Mouse (Mus musculus) midbrain, embryonic 10.5 days (tissue): ENCODE results near the gene Dnal4. TPM values are rescaled to one million over a fixed set of nuclear protein-coding genes. Genes with fewer than 3 reads are reported as not detected.

ENCODE experiments used
- DNase-seq: peaks from one replicate; pipeline ENCODE4 v3.0.0-alpha.2; 2017; ENCODE audit warnings: low spot score
- H3K27ac ChIP-seq: fragments of 300-500 bp; sonication (generic); replicated peaks from 2 replicates; pipeline ENCODE4 v1.5.1; 2016; ENCODE audit warnings: mild to moderate bottlenecking
- H3K27me3 ChIP-seq: fragments of 300-500 bp; sonication (generic); 2 replicates; pipeline ENCODE4 v1.6.1; 2016; ENCODE audit warnings: low read depth, mild to moderate bottlenecking; ENCODE audit not compliant: poor library complexity, severe bottlenecking
- H3K36me3 ChIP-seq: fragments of 300-500 bp; sonication (generic); 2 replicates; pipeline ENCODE4 v1.6.1; 2016; ENCODE audit warnings: mild to moderate bottlenecking, moderate library complexity
- H3K4me1 ChIP-seq: fragments of 300-500 bp; sonication (generic); 2 replicates; pipeline ENCODE4 v1.6.1; 2016
- H3K4me3 ChIP-seq: fragments of 300-500 bp; sonication (generic); 2 replicates; pipeline ENCODE4 v1.5.1; 2016; ENCODE audit warnings: mild to moderate bottlenecking, moderate library complexity
- H3K9me3 ChIP-seq: fragments of 300-500 bp; sonication (generic); replicated peaks from 2 replicates; pipeline ENCODE4 v1.6.1; 2016; ENCODE audit warnings: mild to moderate bottlenecking
- WGBS: fragments of 180-500 bp; shearing (Covaris S2); methylation state at CpG from one replicate; pipeline ENCODE4 v1.1.7; 2016; 5-methylcytosine and 5-hydroxymethylcytosine counted together
- polyA plus RNA-seq: library from polyadenylated mRNA; unstranded; fragments of >200 nt; fragmentation: Nextera tagmentation; extraction: Ambion mirVana; gene quantifications from 2 replicates; pipeline ENCODE4 v1.2.1, GENCODE M21; 2016

Gene Dnal4
- polyA plus RNA-seq, 1 experiment from 2014 or later: 63.9 TPM

GRCm38 (mm10) chr15:79752742-79753419 lies 24.8 kb downstream of the Dnal4 start:
- Histone ChIP-seq H3K27me3 (no peaks in the 10 kb centered on the region), H3K27ac (no peak overlapping the region), H3K4me1 (peaks cover 21% of the 10 kb centered on the region), H3K4me3 (no peak overlapping the region), H3K9me3 (no peaks in the 10 kb centered on the region), H3K36me3 (no peaks in the 10 kb centered on the region)
- peak; percentile 79 for DNase-seq
- 24% methylated on average over 11 of the region's 11 CpGs for WGBS

GRCm38 (mm10) chr15:79751772-79752171 lies 25.9 kb downstream of the Dnal4 start:
- Histone ChIP-seq H3K27me3 (no peaks in the 10 kb centered on the region), H3K4me3 (no peak overlapping the region), H3K4me1 (peaks cover 15% of the 10 kb centered on the region), H3K9me3 (no peaks in the 10 kb centered on the region), H3K27ac (no peak overlapping the region), H3K36me3 (no peaks in the 10 kb centered on the region)
- DNase-seq: no peak
- 84% methylated on average over 17 of the region's 17 CpGs for WGBS

- H3K4me1 ChIP-seq: peaks cover 4% of the 10 kb centered on the region
- no peaks in the 10 kb centered on the region for H3K27me3 ChIP-seq
- no peak for DNase-seq
- H3K36me3 ChIP-seq: no peaks in the 10 kb centered on the region
- WGBS: 91% methylated on average over 8 of the region's 8 CpGs
- no peaks in the 10 kb centered on the region for H3K9me3 ChIP-seq
- no peak overlapping the region for H3K4me3 ChIP-seq
- H3K27ac ChIP-seq: no peak overlapping the region
These were observed 27.4 kb downstream of the Dnal4 start for GRCm38 (mm10) chr15:79750266-79750665.

GRCm38 (mm10) chr15:79749162-79749561 lies 28.5 kb downstream of the Dnal4 start:
- Histone ChIP-seq H3K27me3 (no peaks in the 10 kb centered on the region), H3K27ac (no peak overlapping the region), H3K36me3 (no peaks in the 10 kb centered on the region; the same call in 1 of the 2 replicates), H3K9me3 (no peaks in the 10 kb centered on the region), H3K4me1 (peaks cover 4% of the 10 kb centered on the region), H3K4me3 (no peak overlapping the region)
- no peak for DNase-seq
- 92% methylated on average over 7 of the region's 7 CpGs for WGBS

- Histone ChIP-seq H3K4me3 (no peak overlapping the region), H3K4me1 (peaks cover 3% of the 10 kb centered on the region), H3K9me3 (no peaks in the 10 kb centered on the region), H3K27ac (no peak overlapping the region), H3K27me3 (no peaks in the 10 kb centered on the region), H3K36me3 (no peaks in the 10 kb centered on the region; the same call in 1 of the 2 replicates)
- DNase-seq: peak; percentile 38
- 43% methylated on average over 11 of the region's 11 CpGs for WGBS
These were observed 29.7 kb downstream of the Dnal4 start for GRCm38 (mm10) chr15:79747998-79748397.

- Histone ChIP-seq H3K4me3 (no peak overlapping the region), H3K27ac (no peak overlapping the region), H3K27me3 (no peaks in the 10 kb centered on the region), H3K36me3 (no peaks in the 10 kb centered on the region; the same call in 1 of the 2 replicates), H3K9me3 (no peaks in the 10 kb centered on the region), H3K4me1 (peaks cover 20% of the 10 kb centered on the region)
- DNase-seq: no peak
- 86% methylated on average over 5 of the region's 5 CpGs for WGBS
These were observed 31.8 kb downstream of the Dnal4 start for GRCm38 (mm10) chr15:79745883-79746282.

GRCm38 (mm10) chr15:79745312-79745711 lies 32.3 kb downstream of the Dnal4 start:
- H3K27ac ChIP-seq: no peak overlapping the region
- no peak for DNase-seq
- no peak overlapping the region for H3K4me3 ChIP-seq
- H3K36me3 ChIP-seq: no peaks in the 10 kb centered on the region; the same call in 1 of the 2 replicates
- WGBS: 89% methylated on average over 10 of the region's 10 CpGs
- H3K9me3 ChIP-seq: no peaks in the 10 kb centered on the region
- H3K4me1 ChIP-seq: peaks cover 20% of the 10 kb centered on the region
- H3K27me3 ChIP-seq: no peaks in the 10 kb centered on the region

- DNase-seq: no peak
- Histone ChIP-seq H3K36me3 (peaks cover under 1% of the 10 kb centered on the region; the same call in 1 of the 2 replicates), H3K4me1 (peaks cover 21% of the 10 kb centered on the region), H3K27ac (no peak overlapping the region), H3K4me3 (no peak overlapping the region), H3K9me3 (no peaks in the 10 kb centered on the region), H3K27me3 (no peaks in the 10 kb centered on the region)
- 76% methylated on average over 8 of the region's 8 CpGs for WGBS
These were observed 32.9 kb downstream of the Dnal4 start for GRCm38 (mm10) chr15:79744742-79745141.

GRCm38 (mm10) chr15:79744001-79744400 lies 33.6 kb downstream of the Dnal4 start:
- Histone ChIP-seq H3K4me3 (no peak overlapping the region), H3K9me3 (no peaks in the 10 kb centered on the region), H3K4me1 (peaks cover 24% of the 10 kb centered on the region), H3K27me3 (no peaks in the 10 kb centered on the region), H3K27ac (no peak overlapping the region), H3K36me3 (peaks cover 8% of the 10 kb centered on the region)
- 93% methylated on average over 11 of the region's 11 CpGs for WGBS
- DNase-seq: no peak

- H3K36me3 ChIP-seq: peaks cover 21% of the 10 kb centered on the region
- peak overlapping the region; percentile 95 for H3K4me3 ChIP-seq
- DNase-seq: no peak
- H3K4me1 ChIP-seq: peaks cover 24% of the 10 kb centered on the region
- WGBS: under 1% methylated on average over 23 of the region's 23 CpGs
- H3K27me3 ChIP-seq: no peaks in the 10 kb centered on the region
- H3K9me3 ChIP-seq: no peaks in the 10 kb centered on the region
- H3K27ac ChIP-seq: peak overlapping the region; percentile 94
These were observed 35.0 kb downstream of the Dnal4 start for GRCm38 (mm10) chr15:79742706-79743023.

GRCm38 (mm10) chr15:79741921-79742705 lies 35.5 kb downstream of the Dnal4 start, which contains the start of gene Sun2:
Gene Sun2 (minus strand): TSS chr15:79742536.
- H3K4me3 ChIP-seq: peak within 1 kb of the TSS; percentile 95
- no peaks in the 10 kb centered on the region for H3K9me3 ChIP-seq
- peaks cover 27% of the 10 kb centered on the region for H3K36me3 ChIP-seq
- under 1% methylated on average over 85 of the region's 93 CpGs for WGBS
- peaks cover 24% of the 10 kb centered on the region for H3K4me1 ChIP-seq
- H3K27ac ChIP-seq: peak within 1 kb of the TSS; percentile 94
- DNase-seq: peak; percentile 90
- no peaks in the 10 kb centered on the region for H3K27me3 ChIP-seq

GRCm38 (mm10) chr15:79741173-79741858 lies 36.3 kb downstream of the Dnal4 start:
- H3K9me3 ChIP-seq: no peaks in the 10 kb centered on the region
- H3K36me3 ChIP-seq: peaks cover 35% of the 10 kb centered on the region
- no peak for DNase-seq
- H3K27ac ChIP-seq: peak overlapping the region; percentile 94
- 46% methylated on average over 14 of the region's 14 CpGs for WGBS
- peaks cover 24% of the 10 kb centered on the region for H3K4me1 ChIP-seq
- H3K27me3 ChIP-seq: no peaks in the 10 kb centered on the region
- peak overlapping the region; percentile 95 for H3K4me3 ChIP-seq
